Mouse (Mus musculus): ENCODE data around the gene Mecom. TPM values are rescaled to one million over a fixed set of nuclear protein-coding genes. Genes with fewer than 3 reads are reported as not detected.

The Mecom gene
- polyA plus RNA-seq, 1 experiment = 74.4 TPM

DNA sequence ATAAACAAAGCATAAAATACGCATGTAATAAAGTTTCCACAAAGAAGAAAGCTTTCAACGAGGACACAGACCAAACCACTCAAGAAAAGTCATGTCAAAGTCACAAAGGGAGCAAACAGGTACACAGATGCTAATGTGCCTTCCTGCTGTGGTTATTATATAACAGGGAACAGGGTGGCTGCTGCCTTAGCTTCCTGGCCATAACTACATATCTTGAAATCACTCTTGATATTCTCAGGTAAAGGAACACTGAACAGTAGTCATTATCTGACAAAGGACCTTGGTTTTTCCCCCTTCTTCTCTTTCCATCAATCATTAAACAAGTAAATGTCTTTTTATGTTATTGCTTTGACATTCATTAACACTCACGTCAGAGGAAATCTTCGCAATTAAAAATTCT is 384.4 kb downstream of the Mecom start:
- Histone ChIP-seq H3K4me1 (ENCODE audit: control insufficient read depth, insufficient read depth, low read length) (no peaks in the 10 kb centered on the region), H3K27ac (ENCODE audit: insufficient read depth, low read length) (no peak overlapping the region), H3K4me3 (ENCODE audit: insufficient read depth, low read length) (no peak overlapping the region)
- TF ChIP-seq CTCF (IDR thresholded peaks at IDR 0.05; ENCODE audit: borderline replicate concordance, insufficient read depth, low read length) = no peak
- no peak for TF ChIP-seq POLR2A (IDR thresholded peaks at IDR 0.05; ENCODE audit: low read depth, low read length)

GRCm38 (mm10) chr3:30160961-30161670 is 386.7 kb downstream of the Mecom start:
- Histone ChIP-seq H3K4me3 (ENCODE audit: insufficient read depth, low read length) (no peak overlapping the region), H3K27ac (ENCODE audit: insufficient read depth, low read length) (no peak overlapping the region), H3K4me1 (ENCODE audit: control insufficient read depth, insufficient read depth, low read length) (peaks cover 6% of the 10 kb centered on the region)
- TF ChIP-seq CTCF (IDR thresholded peaks at IDR 0.05; ENCODE audit: borderline replicate concordance, insufficient read depth, low read length) (no peak), POLR2A (IDR thresholded peaks at IDR 0.05; ENCODE audit: low read depth, low read length) (no peak)

DNA sequence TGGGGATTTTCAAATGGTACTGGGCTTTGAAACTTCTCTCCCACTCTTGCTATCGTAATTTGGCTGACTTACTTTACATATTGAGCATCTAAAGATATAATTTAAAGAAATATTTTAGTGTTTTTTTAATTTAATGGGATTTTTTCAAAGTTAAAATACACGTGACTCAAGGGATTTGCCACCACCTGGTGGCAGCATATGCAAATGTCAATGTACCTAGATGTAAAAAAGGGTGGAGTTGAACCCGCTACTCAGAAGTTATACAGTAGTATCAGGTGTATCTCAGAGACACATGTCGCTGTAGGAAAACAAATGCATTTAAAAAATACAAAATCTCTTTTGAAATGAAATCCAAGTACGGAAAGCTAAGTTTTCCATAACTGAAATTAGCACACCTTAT is 387.5 kb downstream of the Mecom start:
- peaks cover 8% of the 10 kb centered on the region for H3K4me1 ChIP-seq (ENCODE audit: control insufficient read depth, insufficient read depth, low read length)
- TF ChIP-seq CTCF (IDR thresholded peaks at IDR 0.05; ENCODE audit: borderline replicate concordance, insufficient read depth, low read length) (no peak), POLR2A (IDR thresholded peaks at IDR 0.05; ENCODE audit: low read depth, low read length) (no peak)
- no peak overlapping the region for H3K4me3 ChIP-seq (ENCODE audit: insufficient read depth, low read length)
- H3K27ac ChIP-seq (ENCODE audit: insufficient read depth, low read length) = no peak overlapping the region

DNA sequence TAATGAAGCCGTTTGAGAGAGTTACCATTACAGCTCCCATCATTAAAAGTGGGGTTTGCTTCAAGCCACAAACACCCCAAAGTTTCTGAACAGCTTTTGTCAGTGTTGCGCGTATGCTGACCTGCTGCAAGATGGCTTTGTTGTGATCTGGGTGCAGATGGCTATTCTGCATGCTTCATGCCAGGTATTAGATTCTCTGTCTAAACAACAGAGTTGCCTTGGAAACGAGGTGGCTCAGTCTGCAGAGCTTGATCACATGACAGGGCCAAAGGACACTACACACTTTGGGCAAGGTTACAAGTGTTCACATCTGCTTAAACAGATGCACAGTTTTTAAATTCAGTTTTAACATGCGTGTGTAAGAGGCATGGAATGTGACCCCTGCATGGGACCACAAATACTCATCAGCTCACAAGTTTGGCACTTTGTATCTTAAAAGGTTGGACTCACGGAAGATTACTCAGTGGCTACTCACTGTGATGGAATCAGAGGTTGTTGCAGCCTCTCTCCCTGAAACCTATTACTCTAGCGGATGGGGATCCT is 390.6 kb downstream of the Mecom start:
- Histone ChIP-seq H3K4me1 (ENCODE audit: control insufficient read depth, insufficient read depth, low read length) (peaks cover 8% of the 10 kb centered on the region), H3K4me3 (ENCODE audit: insufficient read depth, low read length) (no peak overlapping the region), H3K27ac (ENCODE audit: insufficient read depth, low read length) (peak overlapping the region; percentile 69)
- TF ChIP-seq POLR2A (IDR thresholded peaks at IDR 0.05; ENCODE audit: low read depth, low read length) (no peak), CTCF (IDR thresholded peaks at IDR 0.05; ENCODE audit: borderline replicate concordance, insufficient read depth, low read length) (no peak)

GRCm38 (mm10) chr3:30154390-30154789 is 393.4 kb downstream of the Mecom start:
- no peak overlapping the region for H3K4me3 ChIP-seq (ENCODE audit: insufficient read depth, low read length)
- no peak for TF ChIP-seq CTCF (IDR thresholded peaks at IDR 0.05; ENCODE audit: borderline replicate concordance, insufficient read depth, low read length)
- TF ChIP-seq POLR2A (IDR thresholded peaks at IDR 0.05; ENCODE audit: low read depth, low read length) = no peak
- H3K4me1 ChIP-seq (ENCODE audit: control insufficient read depth, insufficient read depth, low read length) = peaks cover 8% of the 10 kb centered on the region
- no peak overlapping the region for H3K27ac ChIP-seq (ENCODE audit: insufficient read depth, low read length)

DNA sequence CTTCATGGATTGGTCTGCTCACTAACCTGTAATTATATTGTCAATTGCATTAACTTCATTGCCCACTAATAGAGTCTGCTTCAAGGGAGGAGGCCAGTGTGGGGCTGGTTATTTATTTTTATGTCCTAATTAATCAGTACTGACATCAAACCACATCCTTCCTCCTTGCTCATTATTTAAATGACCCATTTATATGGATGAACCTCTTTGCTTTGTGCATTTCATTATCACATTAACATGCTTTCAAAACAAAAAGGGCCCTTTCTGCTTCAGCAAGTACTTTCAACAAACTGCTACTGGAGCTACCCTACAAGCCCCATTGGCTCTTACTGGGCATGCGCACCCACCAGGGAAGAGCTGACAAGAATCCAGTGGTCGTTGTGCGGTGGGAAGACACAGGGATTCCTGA is 393.9 kb downstream of the Mecom start:
- no peak overlapping the region for H3K4me3 ChIP-seq (ENCODE audit: insufficient read depth, low read length)
- no peak overlapping the region for H3K27ac ChIP-seq (ENCODE audit: insufficient read depth, low read length)
- peaks cover 8% of the 10 kb centered on the region for H3K4me1 ChIP-seq (ENCODE audit: control insufficient read depth, insufficient read depth, low read length)
- TF ChIP-seq CTCF (IDR thresholded peaks at IDR 0.05; ENCODE audit: borderline replicate concordance, insufficient read depth, low read length) (no peak), POLR2A (IDR thresholded peaks at IDR 0.05; ENCODE audit: low read depth, low read length) (no peak)

- Histone ChIP-seq H3K27ac (ENCODE audit: insufficient read depth, low read length) (peak overlapping the region; percentile 46), H3K4me1 (ENCODE audit: control insufficient read depth, insufficient read depth, low read length) (no peaks in the 10 kb centered on the region), H3K4me3 (ENCODE audit: insufficient read depth, low read length) (no peak overlapping the region)
- TF ChIP-seq POLR2A (IDR thresholded peaks at IDR 0.05; ENCODE audit: low read depth, low read length) (no peak), CTCF (IDR thresholded peaks at IDR 0.05; ENCODE audit: borderline replicate concordance, insufficient read depth, low read length) (no peak)
Observed at GRCm38 (mm10) chr3:30150071-30150470, 397.7 kb downstream of the Mecom start.

DNA sequence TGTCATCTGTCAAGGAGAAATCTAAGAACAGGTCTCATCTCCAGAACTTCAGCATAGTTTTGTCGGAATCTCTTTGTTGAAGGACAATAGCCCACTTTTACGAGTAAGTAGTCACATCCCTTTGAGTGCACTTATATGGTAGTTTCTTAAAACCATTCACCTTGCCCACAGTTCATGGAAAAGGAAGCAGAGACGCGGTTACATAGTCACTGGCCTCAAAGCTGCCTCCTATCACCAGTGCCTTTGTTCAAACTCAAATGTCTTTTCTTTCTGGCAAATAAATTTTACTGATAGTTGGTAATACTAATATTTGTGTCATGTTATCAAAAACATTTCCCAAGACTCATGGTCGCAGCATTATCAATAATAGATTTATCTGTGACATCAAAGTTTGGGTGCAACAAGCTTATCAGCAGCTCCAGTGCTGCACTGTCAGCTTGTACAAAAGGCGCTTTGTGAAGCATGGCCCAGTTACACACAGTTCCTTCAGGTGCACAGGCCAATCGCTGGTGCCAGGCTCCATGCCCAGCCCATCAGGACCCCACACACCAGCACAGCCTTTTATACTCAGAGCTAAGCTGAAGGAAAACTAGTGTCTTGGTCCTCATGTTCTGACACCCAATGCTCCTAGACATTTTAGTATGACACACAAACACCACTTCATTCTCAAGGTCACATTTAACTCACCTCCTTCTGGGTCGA is 399.3 kb downstream of the Mecom start:
- no peak overlapping the region for H3K4me3 ChIP-seq (ENCODE audit: insufficient read depth, low read length)
- no peak for TF ChIP-seq POLR2A (IDR thresholded peaks at IDR 0.05; ENCODE audit: low read depth, low read length)
- no peak for TF ChIP-seq CTCF (IDR thresholded peaks at IDR 0.05; ENCODE audit: borderline replicate concordance, insufficient read depth, low read length)
- peaks cover 4% of the 10 kb centered on the region; the same call in 1 of the 2 replicates for H3K4me1 ChIP-seq (ENCODE audit: control insufficient read depth, insufficient read depth, low read length)
- peak overlapping the region; percentile 24; the same call in 1 of the 2 replicates for H3K27ac ChIP-seq (ENCODE audit: insufficient read depth, low read length)

DNA sequence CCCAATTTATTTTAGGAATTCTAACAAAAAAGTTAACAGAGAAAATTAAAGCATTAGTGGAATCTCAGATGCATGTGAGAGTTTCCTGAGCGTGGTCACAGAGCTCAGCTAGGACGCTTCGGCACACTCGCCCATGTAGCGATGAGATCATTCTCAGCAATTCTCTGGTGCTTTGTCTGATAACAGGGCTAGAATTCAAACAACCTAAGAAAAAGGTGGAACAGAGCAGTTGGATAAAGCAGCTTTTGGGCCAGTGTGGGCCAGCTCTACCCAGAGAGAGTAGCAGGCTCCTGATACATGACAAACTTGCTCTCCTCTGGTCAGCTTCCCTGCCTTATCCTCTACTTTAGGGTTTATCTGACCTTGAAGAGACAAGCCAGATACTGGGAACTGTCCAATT is 402.8 kb downstream of the Mecom start:
- Histone ChIP-seq H3K4me1 (ENCODE audit: control insufficient read depth, insufficient read depth, low read length) (peaks cover 6% of the 10 kb centered on the region), H3K4me3 (ENCODE audit: insufficient read depth, low read length) (no peak overlapping the region), H3K27ac (ENCODE audit: insufficient read depth, low read length) (peak overlapping the region; percentile 96)
- TF ChIP-seq POLR2A (IDR thresholded peaks at IDR 0.05; ENCODE audit: low read depth, low read length) = no peak
- TF ChIP-seq CTCF (IDR thresholded peaks at IDR 0.05; ENCODE audit: borderline replicate concordance, insufficient read depth, low read length) = no peak

- TF ChIP-seq POLR2A (IDR thresholded peaks at IDR 0.05; ENCODE audit: low read depth, low read length) (no peak), CTCF (IDR thresholded peaks at IDR 0.05; ENCODE audit: borderline replicate concordance, insufficient read depth, low read length) (no peak)
- Histone ChIP-seq H3K4me3 (ENCODE audit: insufficient read depth, low read length) (no peak overlapping the region), H3K27ac (ENCODE audit: insufficient read depth, low read length) (peak overlapping the region; percentile 87), H3K4me1 (ENCODE audit: control insufficient read depth, insufficient read depth, low read length) (peaks cover 6% of the 10 kb centered on the region)
Observed at GRCm38 (mm10) chr3:30143961-30144411, 403.8 kb downstream of the Mecom start.
